Mouse (Mus musculus): Measurements from ENCODE around the gene Trp53rka. TPM values are rescaled to one million over a fixed set of nuclear protein-coding genes. Genes with fewer than 3 reads are reported as not detected.

Trp53rka gene
- total and polyA plus RNA-seq, 3 experiments = 29.8 to 35.1 TPM; not detected in 1

DNA sequence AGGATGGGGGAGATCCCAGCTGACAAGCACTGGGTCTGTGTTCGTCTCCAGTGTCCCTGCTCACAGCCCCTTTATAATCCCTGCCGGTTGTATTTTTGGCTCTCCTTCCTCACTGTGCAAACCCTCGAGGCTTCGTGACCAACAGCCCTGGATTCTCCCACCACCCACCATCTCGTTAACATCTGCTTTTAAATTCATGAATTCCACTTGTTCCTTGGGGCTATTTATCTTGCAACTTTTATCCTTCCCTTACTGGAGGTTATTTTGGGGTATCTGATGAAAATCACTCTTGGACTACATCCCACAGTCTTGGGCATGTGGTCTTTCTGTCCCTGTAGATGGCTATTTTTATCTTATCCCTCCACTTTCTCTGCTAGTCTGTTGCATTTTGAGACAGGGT is 17.3 kb upstream of the Trp53rka start:
- no peaks in the 10 kb centered on the region for H3K27me3 ChIP-seq (ENCODE audit: control insufficient read depth in 1 of 2, insufficient read depth in 2 of 2, low read length in 2 of 2)
- DNase-seq (ENCODE audit: low read depth, low spot score) = no peak
- no peaks in the 10 kb centered on the region for H3K79me2 ChIP-seq (ENCODE audit: control insufficient read depth, insufficient read depth, low read length, poor library complexity)
- no peaks in the 10 kb centered on the region for H3K9me3 ChIP-seq (replicated peaks; ENCODE audit: insufficient read depth, low read length)
- H3K4me1 ChIP-seq (ENCODE audit: control insufficient read depth in 1 of 2, insufficient read depth in 2 of 2, low read length in 2 of 2) = no peaks in the 10 kb centered on the region
- TF ChIP-seq MAFK (IDR thresholded peaks at IDR 0.05; ENCODE audit: borderline replicate concordance, low read depth, low read length) (no peak), ELF1 (IDR thresholded peaks at IDR 0.05; ENCODE audit: low read depth, low read length) (no peak), ZKSCAN1 (IDR thresholded peaks at IDR 0.05; ENCODE audit: low read depth, low read length) (no peak), USF2 (IDR thresholded peaks at IDR 0.05; ENCODE audit: borderline replicate concordance in 1 of 2, insufficient read depth in 1 of 2, low read depth in 1 of 2, low read length in 2 of 2) (no peak), RAD21 (IDR thresholded peaks at IDR 0.05; ENCODE audit: low read depth, low read length) (no peak), ZMIZ1 (IDR thresholded peaks at IDR 0.05; ENCODE audit: low read depth, low read length) (no peak), GABPA (IDR thresholded peaks at IDR 0.05; ENCODE audit: low read depth, low read length) (no peak)
- no peak overlapping the region for H3K4me3 ChIP-seq (ENCODE audit: control insufficient read depth in 1 of 2, insufficient read depth in 1 of 2, low read depth in 2 of 2, low read length in 2 of 2)
- no peak overlapping the region for H3K27ac ChIP-seq (ENCODE audit: control insufficient read depth, low read depth, low read length)
- no peaks in the 10 kb centered on the region for H3K36me3 ChIP-seq (ENCODE audit: control insufficient read depth in 1 of 2, insufficient read depth in 2 of 2, low read length in 2 of 2)
- no peak overlapping the region for H3K9ac ChIP-seq (ENCODE audit: control insufficient read depth, low read depth, low read length, poor library complexity, severe bottlenecking)

DNA sequence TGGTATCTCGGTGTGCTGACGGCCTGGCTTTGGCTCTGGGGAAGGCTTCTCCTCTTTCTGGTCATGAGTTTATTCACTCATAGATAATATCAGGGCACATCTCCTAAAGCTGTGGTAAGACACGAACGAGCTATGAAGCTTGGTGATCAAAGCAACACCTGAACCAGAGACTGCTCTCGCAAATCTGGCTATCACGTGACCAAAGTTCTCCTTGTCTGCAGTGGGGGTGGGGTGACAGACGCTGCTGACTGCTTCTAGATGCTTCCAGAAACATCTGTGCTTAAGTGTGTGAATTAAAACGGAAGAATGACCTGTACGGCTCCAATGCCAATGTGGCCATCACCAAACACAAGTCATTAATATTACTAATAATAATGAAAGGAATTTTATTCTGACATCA is 16.6 kb upstream of the Trp53rka start:
- no peaks in the 10 kb centered on the region for H3K27me3 ChIP-seq (ENCODE audit: control insufficient read depth in 1 of 2, insufficient read depth in 2 of 2, low read length in 2 of 2)
- H3K9ac ChIP-seq (ENCODE audit: control insufficient read depth, low read depth, low read length, poor library complexity, severe bottlenecking) = no peak overlapping the region
- no peak for DNase-seq (ENCODE audit: low read depth, low spot score)
- no peaks in the 10 kb centered on the region for H3K36me3 ChIP-seq (ENCODE audit: control insufficient read depth in 1 of 2, insufficient read depth in 2 of 2, low read length in 2 of 2)
- H3K4me3 ChIP-seq (ENCODE audit: control insufficient read depth in 1 of 2, insufficient read depth in 1 of 2, low read depth in 2 of 2, low read length in 2 of 2) = no peak overlapping the region
- H3K4me1 ChIP-seq (ENCODE audit: control insufficient read depth in 1 of 2, insufficient read depth in 2 of 2, low read length in 2 of 2) = no peaks in the 10 kb centered on the region
- H3K9me3 ChIP-seq (replicated peaks; ENCODE audit: insufficient read depth, low read length) = no peaks in the 10 kb centered on the region
- H3K79me2 ChIP-seq (ENCODE audit: control insufficient read depth, insufficient read depth, low read length, poor library complexity) = no peaks in the 10 kb centered on the region
- H3K27ac ChIP-seq (ENCODE audit: control insufficient read depth, low read depth, low read length) = no peak overlapping the region
- TF ChIP-seq ZKSCAN1 (IDR thresholded peaks at IDR 0.05; ENCODE audit: low read depth, low read length) (no peak), ELF1 (IDR thresholded peaks at IDR 0.05; ENCODE audit: low read depth, low read length) (no peak), SMC3 (IDR thresholded peaks at IDR 0.05; ENCODE audit: low read depth, low read length) (no peak), POLR2A (IDR thresholded peaks at IDR 0.05; ENCODE audit: control insufficient read depth in 1 of 2, insufficient read depth in 1 of 2, low read depth in 1 of 2, low read length in 2 of 2, poor library complexity in 1 of 2) (no peak), ETS1 (IDR thresholded peaks at IDR 0.05; ENCODE audit: low read depth, low read length) (no peak), TBP (IDR thresholded peaks at IDR 0.05; ENCODE audit: low read depth, low read length) (no peak), CTCF (IDR thresholded peaks at IDR 0.05 in 2 of 3, conservative IDR thresholded peaks at IDR 0.05 in 1 of 3; ENCODE audit: control insufficient read depth in 1 of 3, insufficient read depth in 1 of 3, low read depth in 2 of 3, low read length in 3 of 3, poor library complexity in 1 of 3, severe bottlenecking in 1 of 3) (no peak), JUND (IDR thresholded peaks at IDR 0.05; ENCODE audit: low read depth, low read length) (no peak), KAT2A (conservative IDR thresholded peaks at IDR 0.05; ENCODE audit: low read depth, low read length) (no peak), SIN3A (IDR thresholded peaks at IDR 0.05; ENCODE audit: low read length) (no peak), TCF12 (IDR thresholded peaks at IDR 0.05; ENCODE audit: low read depth, low read length) (no peak), MEF2A (IDR thresholded peaks at IDR 0.05; ENCODE audit: extremely low read depth, insufficient replicate concordance, low read depth, low read length, poor library complexity, severe bottlenecking) (no peak), CHD1 (IDR thresholded peaks at IDR 0.05; ENCODE audit: low read depth, low read length) (no peak), USF2 (IDR thresholded peaks at IDR 0.05; ENCODE audit: borderline replicate concordance in 1 of 2, insufficient read depth in 1 of 2, low read depth in 1 of 2, low read length in 2 of 2) (no peak), BHLHE40 (IDR thresholded peaks at IDR 0.05; ENCODE audit: borderline replicate concordance, low read depth, low read length) (no peak), ZC3H11A (IDR thresholded peaks at IDR 0.05; ENCODE audit: low read depth, low read length) (no peak), NRF1 (IDR thresholded peaks at IDR 0.05; ENCODE audit: insufficient read depth, low read depth, low read length, poor library complexity, severe bottlenecking) (no peak)

Data from MEL (cell line).